Mouse (Mus musculus) kidney, embryonic 14.5 days (tissue): ENCODE results near the gene Usp37. TPM values are rescaled to one million over a fixed set of nuclear protein-coding genes. Genes with fewer than 3 reads are reported as not detected.
A peak's percentile ranks its signal among the peaks of the same experiment; 100 is the strongest.
"Not testable (repeated sequence)": the region's sequence is repeated elsewhere in the genome, so short reads cannot be mapped to it uniquely, and the experiment has no call there.

Experiments
- ATAC-seq: fragments of 200-750 bp; cut with Nextera tagmentation; 2 replicates; pipeline ENCODE4 v1.8.0; 2017; ENCODE audit warnings: moderate number of reproducible peaks, mild to moderate bottlenecking, moderate TSS enrichment, moderate library complexity; ENCODE audit not compliant: low FRiP score, low TSS enrichment
- H3K27ac ChIP-seq: fragments of 300-500 bp; sonication (generic); 2 replicates; pipeline ENCODE4 v1.5.1; 2014; ENCODE audit warnings: low read depth, mild to moderate bottlenecking, low read length, moderate library complexity, mixed read lengths
- H3K27me3 ChIP-seq: fragments of 300-500 bp; sonication (generic); 2 replicates; pipeline ENCODE4 v1.6.1; 2014; ENCODE audit warnings: mild to moderate bottlenecking, low read length; ENCODE audit not compliant: control insufficient read depth, insufficient read depth
- H3K36me3 ChIP-seq: fragments of 300-500 bp; sonication (generic); 2 replicates; pipeline ENCODE4 v1.6.1; 2014; ENCODE audit warnings: low read length, mixed read lengths; ENCODE audit not compliant: control insufficient read depth, insufficient read depth
- H3K4me1 ChIP-seq: fragments of 300-500 bp; sonication (generic); 2 replicates; pipeline ENCODE4 v1.6.1; 2014; ENCODE audit warnings: low read length, mixed read lengths; ENCODE audit not compliant: control insufficient read depth, insufficient read depth
- H3K4me2 ChIP-seq: fragments of 300-500 bp; sonication (generic); replicated peaks from 2 replicates; pipeline ENCODE4 v1.6.1; 2014; ENCODE audit warnings: low read depth, mild to moderate bottlenecking, low read length
- H3K4me3 ChIP-seq: fragments of 300-500 bp; sonication (generic); 2 replicates; pipeline ENCODE4 v1.5.1; 2014; ENCODE audit warnings: mild to moderate bottlenecking, low read length
- H3K9ac ChIP-seq: fragments of 300-500 bp; sonication (generic); 2 replicates; pipeline ENCODE4 v1.6.1; 2014; ENCODE audit warnings: low read depth, mild to moderate bottlenecking, low read length, moderate library complexity
- H3K9me3 ChIP-seq: fragments of 300-500 bp; sonication (generic); 2 replicates; pipeline ENCODE4 v1.6.1; 2016; ENCODE audit warnings: low read length; ENCODE audit not compliant: control insufficient read depth
- WGBS: fragments of 180-500 bp; shearing (Covaris S2); extraction: QIAGEN DNeasy Blood & Tissue Kit; methylation state at CpG from one replicate; pipeline ENCODE4 v1.1.7; 2014; 5-methylcytosine and 5-hydroxymethylcytosine counted together
- polyA plus RNA-seq: library from polyadenylated mRNA; unstranded; fragments of >200 nt; fragmentation: Nextera tagmentation; extraction: Ambion mirVana; gene quantifications from 2 replicates; pipeline ENCODE4 v1.2.1, GENCODE M21; 2014

The Usp37 gene
- polyA plus RNA-seq, 1 experiment from 2014 or later = 43.9 TPM

- H3K36me3 ChIP-seq = no peaks in the 10 kb centered on the region
- 3% methylated on average over 6 of the region's 6 CpGs for WGBS
- H3K4me1 ChIP-seq = peaks cover 9% of the 10 kb centered on the region; the same call in 1 of the 2 replicates
- H3K27ac ChIP-seq = no peak within 1 kb of the TSS
- no peaks in the 10 kb centered on the region for H3K9me3 ChIP-seq
- H3K4me2 ChIP-seq = peak within 1 kb of the TSS; percentile 36
- H3K4me3 ChIP-seq = no peak within 1 kb of the TSS
- ATAC-seq = peak; percentile 82
- no peaks in the 10 kb centered on the region for H3K27me3 ChIP-seq
- no peak within 1 kb of the TSS for H3K9ac ChIP-seq
Measured at GRCm38 (mm10) chr1:74542451-74542961, 1.6 kb downstream of the Usp37 start, which contains the start of gene Plcd4. TSS of gene Plcd4 (plus strand) at chr1:74542888.

- Histone ChIP-seq H3K9ac (no peak overlapping the region), H3K4me2 (no peak overlapping the region), H3K9me3 (no peaks in the 10 kb centered on the region), H3K27ac (no peak overlapping the region), H3K4me3 (no peak overlapping the region), H3K27me3 (no peaks in the 10 kb centered on the region), H3K4me1 (peaks cover 9% of the 10 kb centered on the region; the same call in 1 of the 2 replicates), H3K36me3 (no peaks in the 10 kb centered on the region)
- ATAC-seq = no peak
Measured at GRCm38 (mm10) chr1:74538650-74539049, 5.4 kb downstream of the Usp37 start.

- no peak overlapping the region for H3K27ac ChIP-seq
- H3K4me2 ChIP-seq = no peak overlapping the region
- ATAC-seq = no peak
- H3K27me3 ChIP-seq = no peaks in the 10 kb centered on the region
- no peak overlapping the region for H3K4me3 ChIP-seq
- H3K9ac ChIP-seq = no peak overlapping the region
- 56% methylated on average over 7 of the region's 7 CpGs for WGBS
- peaks cover 84% of the 10 kb centered on the region for H3K36me3 ChIP-seq
- H3K9me3 ChIP-seq = no peaks in the 10 kb centered on the region
- H3K4me1 ChIP-seq = no peaks in the 10 kb centered on the region
Measured at GRCm38 (mm10) chr1:74528589-74528988, 15.5 kb downstream of the Usp37 start.

GRCm38 (mm10) chr1:74524746-74525145 is 19.3 kb downstream of the Usp37 start:
- Histone ChIP-seq H3K27ac (no peak overlapping the region), H3K4me3 (no peak overlapping the region), H3K36me3 (peaks cover 86% of the 10 kb centered on the region), H3K9me3 (no peaks in the 10 kb centered on the region), H3K4me2 (no peak overlapping the region), H3K27me3 (no peaks in the 10 kb centered on the region), H3K4me1 (no peaks in the 10 kb centered on the region), H3K9ac (no peak overlapping the region)
- ATAC-seq = no peak
- 92% methylated on average over 4 of the region's 4 CpGs for WGBS

- Histone ChIP-seq H3K27ac (no peak overlapping the region), H3K4me3 (no peak overlapping the region), H3K9me3 (no peaks in the 10 kb centered on the region), H3K4me2 (no peak overlapping the region), H3K4me1 (no peaks in the 10 kb centered on the region), H3K27me3 (no peaks in the 10 kb centered on the region), H3K9ac (no peak overlapping the region), H3K36me3 (peaks cover 60% of the 10 kb centered on the region)
- no peak for ATAC-seq
Measured at GRCm38 (mm10) chr1:74519875-74520274, 24.2 kb downstream of the Usp37 start.

- H3K27me3 ChIP-seq, H3K9ac ChIP-seq, ATAC-seq, H3K4me3 ChIP-seq, H3K27ac ChIP-seq, H3K9me3 ChIP-seq, H3K4me1 ChIP-seq, H3K4me2 ChIP-seq: not testable (repeated sequence)
- peaks cover 21% of the 10 kb centered on the region for H3K36me3 ChIP-seq
- WGBS = 90% methylated on average over 1 of the region's 1 CpGs
Measured at GRCm38 (mm10) chr1:74512999-74513398, 31.1 kb downstream of the Usp37 start.

GRCm38 (mm10) chr1:74511306-74511705 is 32.8 kb downstream of the Usp37 start:
- Histone ChIP-seq H3K36me3 (peaks cover 14% of the 10 kb centered on the region), H3K4me2 (no peak overlapping the region), H3K4me3 (no peak overlapping the region), H3K9ac (no peak overlapping the region), H3K4me1 (peaks cover 7% of the 10 kb centered on the region; the same call in 1 of the 2 replicates), H3K27ac (no peak overlapping the region), H3K9me3 (no peaks in the 10 kb centered on the region), H3K27me3 (no peaks in the 10 kb centered on the region)
- WGBS = 86% methylated on average over 5 of the region's 5 CpGs
- ATAC-seq = no peak

- H3K4me3 ChIP-seq = peak overlapping the region; percentile 90
- H3K4me2 ChIP-seq = peak overlapping the region; percentile 67
- H3K36me3 ChIP-seq = peaks cover 11% of the 10 kb centered on the region
- no peak overlapping the region for H3K9ac ChIP-seq
- H3K9me3 ChIP-seq = no peaks in the 10 kb centered on the region
- peaks cover 14% of the 10 kb centered on the region; the same call in 1 of the 2 replicates for H3K4me1 ChIP-seq
- H3K27ac ChIP-seq = no peak overlapping the region
- H3K27me3 ChIP-seq = no peaks in the 10 kb centered on the region
- no peak for ATAC-seq
- 98% methylated on average over 2 of the region's 2 CpGs for WGBS
Measured at GRCm38 (mm10) chr1:74507780-74508179, 36.3 kb downstream of the Usp37 start.

- 0% methylated on average over 33 of the region's 34 CpGs for WGBS
- Histone ChIP-seq H3K27ac (peak overlapping the region; percentile 94), H3K36me3 (peaks cover 11% of the 10 kb centered on the region), H3K27me3 (no peaks in the 10 kb centered on the region), H3K4me1 (peaks cover 14% of the 10 kb centered on the region; the same call in 1 of the 2 replicates), H3K4me2 (peak overlapping the region; percentile 67), H3K9ac (peak overlapping the region; percentile 92), H3K4me3 (peak overlapping the region; percentile 90), H3K9me3 (no peaks in the 10 kb centered on the region)
- ATAC-seq = peak; percentile 46
Measured at GRCm38 (mm10) chr1:74506471-74506881, 37.6 kb downstream of the Usp37 start.
